Mouse (Mus musculus) stomach, postnatal 0 days (tissue): ENCODE measurements around the gene Snd1.

Source experiments
- CTCF ChIP-seq: IDR thresholded peaks from 2 replicates; pipeline ENCODE4 v1.5.1; 2016; ENCODE audit warnings: antibody characterized with exemption, low read depth, mild to moderate bottlenecking, moderate library complexity
- EP300 ChIP-seq: optimal IDR thresholded peaks from 2 replicates; pipeline ENCODE3; 2016; ENCODE audit warnings: antibody characterized with exemption

DNA sequence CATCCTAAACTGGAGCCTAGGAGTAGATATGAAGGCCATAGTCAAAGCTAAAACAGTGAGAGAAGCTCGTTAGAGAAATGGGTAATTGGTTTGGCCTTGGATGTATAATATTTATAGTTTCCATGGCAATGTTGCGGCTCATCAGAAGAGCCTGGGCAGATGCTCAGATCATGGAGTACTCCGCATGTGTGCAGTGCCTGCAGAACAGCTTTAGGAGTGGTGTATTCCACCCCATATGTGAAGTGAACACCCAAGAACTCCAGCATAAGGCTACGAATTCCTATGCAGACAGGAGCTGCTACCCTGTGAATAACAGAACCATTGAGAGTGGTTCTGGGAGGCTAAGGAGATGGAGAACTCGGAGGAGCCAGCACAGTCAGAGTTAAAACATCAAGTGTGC is 272.1 kb downstream of the Snd1 start:
- TF ChIP-seq CTCF (no peak), EP300 (no peak)
